Mouse (Mus musculus): ENCODE measurements at regions not wholly inside any gene's neighbourhood (a gene's known extent, or its start where the extent isn't known, plus 50 kb on each side); places are given as distances from the start of the nearest gene placed in this dataset.

DNA sequence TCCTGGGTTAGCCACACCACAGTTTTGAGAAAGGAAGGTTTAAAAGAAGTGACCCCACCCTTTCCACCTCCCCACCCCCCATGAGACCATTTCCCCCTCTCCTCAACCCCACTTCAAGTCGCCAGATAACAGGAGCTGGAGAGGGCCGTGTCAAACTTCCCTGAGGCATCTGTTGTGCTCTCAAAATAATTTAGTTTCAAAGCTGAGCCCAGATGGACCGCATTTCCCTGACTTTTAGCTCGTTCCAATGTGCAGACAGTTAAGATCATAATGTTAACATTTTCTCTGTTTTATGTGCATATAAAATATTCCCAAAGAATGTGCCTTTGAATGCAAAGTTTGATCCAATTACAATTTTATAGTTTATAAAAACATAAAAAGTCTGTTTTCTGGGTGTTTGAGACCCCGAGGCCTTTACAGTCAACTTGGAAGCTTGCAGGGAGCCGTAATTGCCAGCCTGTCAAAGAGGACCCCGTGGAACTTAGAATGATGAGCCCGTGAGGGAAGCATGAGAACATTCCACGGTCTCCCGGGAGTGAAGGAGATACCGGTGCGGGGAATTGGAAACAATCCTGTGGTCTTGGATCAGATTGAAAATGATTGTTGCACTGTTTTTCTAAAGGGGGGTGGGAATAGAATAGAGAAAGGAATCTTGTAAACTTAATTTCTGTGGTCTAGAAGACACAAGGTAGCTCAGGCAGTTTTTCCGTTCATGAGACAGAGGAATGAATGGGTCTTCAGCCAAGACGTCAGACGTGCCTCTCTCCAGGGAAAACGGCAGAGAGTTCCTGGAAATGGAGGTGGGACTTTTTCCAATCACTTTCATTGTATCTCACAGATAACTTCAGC is 903.3 kb downstream of the Mrps31 start:
- Histone ChIP-seq H3K9me3 (no peaks in the 10 kb centered on the region; the same call in 1 of the 2 replicates), H3K4me2 (replicated peaks) (no peak overlapping the region), H3K27ac (replicated peaks) (no peak overlapping the region), H3K27me3 (no peaks in the 10 kb centered on the region), H3K4me1 (no peaks in the 10 kb centered on the region), H3K36me3 (no peaks in the 10 kb centered on the region), H3K9ac (replicated peaks) (no peak overlapping the region), H3K4me3 (no peak overlapping the region)
- ATAC-seq (replicated peaks) = no peak
- 84% methylated on average over 16 of the region's 16 CpGs for WGBS

DNA sequence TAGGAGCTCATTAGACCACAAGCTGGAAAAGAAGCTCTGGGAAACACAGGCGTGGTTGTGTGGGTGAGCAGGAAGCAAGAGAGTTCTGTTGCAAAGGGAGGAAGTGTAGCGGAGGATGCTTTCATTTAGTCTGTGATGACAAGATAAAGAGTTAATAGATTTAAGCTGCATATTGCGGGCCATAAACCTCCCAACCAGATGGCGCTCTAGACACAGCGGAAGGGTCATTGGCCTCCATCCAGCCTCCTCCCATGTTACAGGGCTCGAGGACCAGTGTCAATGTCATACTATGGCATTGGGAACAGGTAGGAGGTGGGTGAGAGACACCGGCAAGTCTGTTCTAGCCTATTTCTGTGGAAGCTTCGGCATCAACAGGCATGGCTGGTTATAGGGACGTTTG is 908.4 kb downstream of the Mrps31 start:
- Histone ChIP-seq H3K9ac (replicated peaks) (no peak overlapping the region), H3K27me3 (no peaks in the 10 kb centered on the region), H3K36me3 (no peaks in the 10 kb centered on the region), H3K4me3 (no peak overlapping the region), H3K9me3 (no peaks in the 10 kb centered on the region), H3K4me1 (no peaks in the 10 kb centered on the region), H3K4me2 (replicated peaks) (no peak overlapping the region), H3K27ac (replicated peaks) (no peak overlapping the region)
- WGBS = 65% methylated on average over 9 of the region's 9 CpGs
- ATAC-seq (replicated peaks) = no peak

DNA sequence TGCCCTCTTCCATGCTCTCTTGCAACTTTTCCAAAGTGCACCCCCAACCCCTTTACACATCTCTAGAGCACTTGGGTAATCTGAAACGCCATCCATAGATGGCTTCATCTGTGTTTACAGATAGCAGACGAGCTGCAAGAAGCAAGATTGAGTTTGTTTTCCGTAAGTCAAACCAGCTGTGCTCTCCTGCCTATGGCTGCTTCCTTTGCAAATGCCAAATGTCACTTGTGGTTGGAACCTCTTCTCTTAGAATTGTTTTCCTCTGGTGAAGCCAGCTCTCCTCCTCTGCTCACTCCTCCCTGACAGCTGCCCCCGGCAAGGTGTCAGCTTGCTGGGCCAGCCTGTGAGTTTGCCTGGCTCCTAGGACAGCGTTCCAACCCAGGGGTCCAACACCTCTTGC is 910.0 kb downstream of the Mrps31 start:
- no peak for ATAC-seq (replicated peaks)
- WGBS = 79% methylated on average over 5 of the region's 5 CpGs

DNA sequence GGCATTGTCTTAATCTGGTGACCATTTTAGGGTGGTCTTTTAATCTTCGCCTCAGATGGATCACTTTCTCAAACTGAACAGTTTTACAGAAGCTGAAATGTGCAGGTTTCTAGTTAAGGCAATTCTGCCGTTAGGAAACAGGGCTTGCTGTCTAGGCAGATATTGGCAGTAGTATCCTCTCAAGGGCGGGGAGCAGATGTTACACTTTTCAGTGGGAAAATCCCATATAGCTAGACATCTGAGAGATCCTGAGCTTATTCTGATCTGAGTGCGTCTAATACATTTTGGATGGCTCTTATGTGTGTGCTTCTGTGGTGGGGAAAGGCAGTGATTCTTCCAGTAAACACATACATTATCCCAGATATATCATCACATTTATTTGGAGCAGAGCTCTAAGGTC is 916.1 kb downstream of the Mrps31 start:
- no peaks in the 10 kb centered on the region for H3K36me3 ChIP-seq
- no peak overlapping the region for H3K27ac ChIP-seq (replicated peaks)
- no peaks in the 10 kb centered on the region for H3K9me3 ChIP-seq
- H3K27me3 ChIP-seq = no peaks in the 10 kb centered on the region
- no peaks in the 10 kb centered on the region for H3K4me1 ChIP-seq
- H3K9ac ChIP-seq (replicated peaks) = no peak overlapping the region
- no peak for ATAC-seq (replicated peaks)
- 73% methylated on average over 4 of the region's 4 CpGs for WGBS
- no peak overlapping the region for H3K4me2 ChIP-seq (replicated peaks)
- no peak overlapping the region for H3K4me3 ChIP-seq

More for the DNA sequence above, 910.0 kb downstream of the Mrps31 start:
- no peak overlapping the region for H3K27ac ChIP-seq (replicated peaks)
- H3K36me3 ChIP-seq = no peaks in the 10 kb centered on the region
- no peaks in the 10 kb centered on the region for H3K27me3 ChIP-seq
- H3K4me2 ChIP-seq (replicated peaks) = no peak overlapping the region
- no peaks in the 10 kb centered on the region for H3K9me3 ChIP-seq
- H3K4me3 ChIP-seq = no peak overlapping the region
- H3K9ac ChIP-seq (replicated peaks) = no peak overlapping the region
- H3K4me1 ChIP-seq = no peaks in the 10 kb centered on the region

DNA sequence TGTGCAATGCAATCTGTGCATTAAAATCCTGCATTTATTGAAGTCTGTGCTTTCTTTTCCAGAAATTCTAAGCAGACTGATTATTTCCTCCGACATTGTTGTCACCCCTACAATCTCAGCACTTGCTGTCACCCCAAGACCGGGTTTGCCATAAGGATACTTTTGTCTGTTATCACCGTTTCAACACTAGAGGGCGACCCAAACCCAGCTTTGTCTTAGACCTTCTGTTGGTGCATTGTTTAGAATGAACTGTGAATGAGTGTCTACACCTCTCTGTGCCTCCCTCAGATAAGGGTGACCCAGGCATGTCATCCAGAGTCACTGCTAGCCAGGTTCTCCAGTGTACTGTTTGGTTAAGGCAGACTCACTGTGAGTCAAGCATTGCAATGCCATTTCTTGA is 933.0 kb downstream of the Mrps31 start:
- H3K36me3 ChIP-seq = no peaks in the 10 kb centered on the region
- H3K9me3 ChIP-seq = no peaks in the 10 kb centered on the region
- 18% methylated on average over 4 of the region's 4 CpGs for WGBS
- H3K27ac ChIP-seq (replicated peaks) = no peak overlapping the region
- no peak overlapping the region for H3K4me2 ChIP-seq (replicated peaks)
- H3K9ac ChIP-seq (replicated peaks) = no peak overlapping the region
- H3K27me3 ChIP-seq = no peaks in the 10 kb centered on the region
- no peak overlapping the region for H3K4me3 ChIP-seq
- H3K4me1 ChIP-seq = no peaks in the 10 kb centered on the region
- ATAC-seq (replicated peaks) = no peak

DNA sequence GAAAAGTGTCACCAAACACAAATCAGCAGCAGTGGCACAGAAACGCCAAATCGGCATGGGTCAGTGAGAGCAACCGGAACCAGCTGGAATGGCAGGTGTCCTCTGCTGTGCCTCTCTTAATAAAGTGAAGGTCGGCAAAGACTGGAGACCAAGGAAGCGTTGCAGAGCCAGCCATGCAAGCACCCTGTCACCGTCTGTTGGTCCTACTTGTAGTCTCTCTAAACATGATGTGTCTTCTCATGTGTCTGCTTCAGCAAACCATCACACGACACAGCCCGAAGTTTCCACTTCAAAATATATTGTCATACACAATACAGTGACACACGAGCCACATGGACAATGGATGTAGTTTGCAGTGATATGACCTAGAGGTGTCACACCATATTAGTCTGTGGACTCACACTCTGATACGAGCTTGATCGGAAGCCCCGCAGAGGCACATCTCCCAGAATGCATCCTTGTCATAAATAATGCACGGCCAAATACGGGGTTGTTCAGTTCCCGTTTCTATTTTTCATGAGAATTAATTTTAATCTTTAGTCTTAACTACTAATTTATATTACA is 940.3 kb downstream of the Mrps31 start:
- no peak overlapping the region for H3K27ac ChIP-seq (replicated peaks)
- H3K4me1 ChIP-seq = no peaks in the 10 kb centered on the region
- no peak for ATAC-seq (replicated peaks)
- H3K27me3 ChIP-seq = no peaks in the 10 kb centered on the region
- no peak overlapping the region for H3K4me2 ChIP-seq (replicated peaks)
- no peaks in the 10 kb centered on the region for H3K9me3 ChIP-seq
- WGBS = 82% methylated on average over 15 of the region's 15 CpGs
- no peak overlapping the region for H3K9ac ChIP-seq (replicated peaks)
- no peaks in the 10 kb centered on the region for H3K36me3 ChIP-seq
- H3K4me3 ChIP-seq = no peak overlapping the region

DNA sequence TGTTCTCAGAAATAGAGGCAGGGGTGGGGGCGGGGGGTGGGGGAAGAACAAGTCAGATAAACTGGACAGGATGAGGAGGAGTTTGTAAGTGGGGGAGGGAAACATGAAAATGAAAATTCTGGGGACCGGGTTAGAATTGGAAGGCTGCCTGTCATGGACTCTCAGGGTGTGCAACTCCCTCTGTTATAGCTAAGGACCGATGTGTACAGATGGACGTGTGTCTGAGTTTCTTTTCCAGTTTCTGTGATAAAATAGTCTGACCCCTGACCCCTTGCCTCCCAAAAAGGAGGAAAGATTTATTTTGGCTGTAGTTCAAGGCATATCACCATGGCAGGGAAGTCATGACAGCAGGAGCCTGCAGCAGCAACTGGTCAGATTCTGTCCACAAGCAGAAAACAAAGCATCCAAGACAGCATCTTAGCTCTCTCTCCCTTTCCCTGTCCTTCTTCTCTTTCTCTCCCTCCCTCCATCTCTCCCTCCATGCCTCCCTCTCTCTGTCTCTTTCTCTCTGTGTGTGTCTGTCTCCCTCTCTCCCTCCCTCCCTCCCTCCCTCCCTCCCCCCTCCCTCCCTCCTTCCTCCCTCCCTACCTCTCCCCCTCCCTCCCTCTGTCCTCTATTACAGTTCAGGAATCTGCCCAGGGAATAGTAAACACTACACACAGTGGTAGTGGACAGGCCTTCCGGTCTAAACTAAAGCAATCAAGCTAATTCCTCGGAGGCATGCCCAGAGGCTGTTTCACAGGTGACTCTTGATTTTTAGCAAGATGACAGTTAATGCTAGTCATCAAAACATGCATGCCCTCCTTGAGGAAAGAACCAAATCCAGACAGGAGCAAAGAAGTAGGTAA is 941.3 kb downstream of the Mrps31 start:
- no peak for ATAC-seq (replicated peaks)

DNA sequence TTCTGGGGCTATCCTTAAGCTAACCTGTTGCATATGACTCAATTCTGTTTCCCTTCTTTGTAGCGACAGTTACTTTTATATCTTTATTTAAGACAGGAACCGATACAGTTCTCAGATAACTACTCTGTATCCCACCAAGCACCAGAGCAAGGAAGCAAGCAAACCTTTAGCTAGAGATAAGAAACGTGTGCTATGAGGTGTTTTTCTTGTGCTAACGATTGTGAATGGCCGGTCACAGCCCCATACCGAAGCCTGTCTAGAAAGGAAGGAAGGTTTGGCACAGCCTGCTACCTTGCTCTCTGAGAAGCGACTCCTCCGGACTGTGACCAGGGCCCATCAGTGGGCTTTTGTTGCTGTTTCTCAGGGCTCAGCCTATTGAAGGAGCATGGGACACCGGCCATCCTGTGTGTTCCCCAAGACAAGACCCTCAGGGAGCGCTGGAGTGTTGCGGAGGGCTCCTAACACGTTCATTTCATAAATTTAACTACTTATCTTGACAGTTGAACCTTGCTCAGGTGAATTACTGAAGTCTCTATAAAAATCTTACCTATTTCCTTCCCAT is 949.0 kb downstream of the Mrps31 start:
- Histone ChIP-seq H3K9ac (replicated peaks) (no peak overlapping the region), H3K27ac (replicated peaks) (peak overlapping the region; percentile 57), H3K27me3 (no peaks in the 10 kb centered on the region), H3K36me3 (no peaks in the 10 kb centered on the region), H3K4me1 (peaks cover 5% of the 10 kb centered on the region), H3K4me3 (no peak overlapping the region), H3K9me3 (peaks cover 10% of the 10 kb centered on the region), H3K4me2 (replicated peaks) (no peak overlapping the region)
- 0 out of 2 replicates have a peak, but pooled peaks have one; percentile 46 for ATAC-seq (replicated peaks)
- WGBS = 17% methylated on average over 12 of the region's 12 CpGs

More for the DNA sequence above, 941.3 kb downstream of the Mrps31 start:
- 50% methylated on average over 6 of the region's 6 CpGs for WGBS
- Histone ChIP-seq H3K27ac (replicated peaks) (no peak overlapping the region), H3K9me3 (no peaks in the 10 kb centered on the region), H3K4me1 (no peaks in the 10 kb centered on the region), H3K4me2 (replicated peaks) (no peak overlapping the region), H3K4me3 (no peak overlapping the region), H3K36me3 (no peaks in the 10 kb centered on the region), H3K27me3 (no peaks in the 10 kb centered on the region), H3K9ac (replicated peaks) (no peak overlapping the region)

DNA sequence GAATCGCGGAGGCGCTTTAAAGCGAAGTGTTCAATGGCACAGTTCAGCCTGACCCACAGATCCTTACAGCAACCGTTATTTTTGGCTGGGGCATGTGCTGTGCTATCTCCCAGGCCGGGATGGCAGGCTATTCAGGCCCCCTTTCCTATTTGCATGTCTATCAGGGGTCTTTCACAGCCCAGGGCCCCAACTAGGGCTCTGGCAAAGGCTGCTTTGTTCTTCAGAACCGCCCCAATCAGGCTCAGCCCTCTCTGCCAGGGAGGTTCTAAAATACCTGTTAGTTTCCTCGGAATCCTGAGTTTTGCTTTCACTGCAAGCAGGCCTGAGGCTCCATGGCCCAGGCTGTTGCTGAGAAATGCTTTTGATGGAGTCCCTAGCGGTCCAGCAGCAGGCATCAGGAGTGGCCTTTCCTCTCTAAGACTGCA is 949.7 kb downstream of the Mrps31 start:
- H3K4me2 ChIP-seq (replicated peaks) = no peak overlapping the region
- H3K27me3 ChIP-seq = no peaks in the 10 kb centered on the region
- peak overlapping the region; percentile 20 for H3K9ac ChIP-seq (replicated peaks)
- H3K36me3 ChIP-seq = no peaks in the 10 kb centered on the region
- 2% methylated on average over 9 of the region's 9 CpGs for WGBS
- H3K27ac ChIP-seq (replicated peaks) = peak overlapping the region; percentile 80
- H3K4me3 ChIP-seq = no peak overlapping the region
- H3K9me3 ChIP-seq = peaks cover 10% of the 10 kb centered on the region
- peak; percentile 97 for ATAC-seq (replicated peaks)
- peaks cover 5% of the 10 kb centered on the region for H3K4me1 ChIP-seq
